Mouse (Mus musculus) testis, adult 2 months (tissue): ENCODE results near the gene Rnd1.
A peak's percentile ranks its signal among the peaks of the same experiment; 100 is the strongest.

Experiments used
- CTCF ChIP-seq: fragments of 200-500 bp; IDR thresholded peaks from 2 replicates; pipeline ENCODE4 v1.5.1; 2012; ENCODE audit warnings: low read depth, mild to moderate bottlenecking, inconsistent platforms, low read length, moderate library complexity; ENCODE audit not compliant: control insufficient read depth, insufficient read depth, insufficient replicate concordance
- POLR2A ChIP-seq: fragments of 200-500 bp; IDR thresholded peaks from 2 replicates; pipeline ENCODE4 v1.6.1; 2012; ENCODE audit warnings: low read depth, mild to moderate bottlenecking, inconsistent platforms, low read length, moderate library complexity; ENCODE audit not compliant: control insufficient read depth

- TF ChIP-seq POLR2A: no peak
- peak; percentile 90 for TF ChIP-seq CTCF
Observed at GRCm38 (mm10) chr15:98631493-98631892, 45.8 kb downstream of the Rnd1 start.
